Mouse (Mus musculus) gastrocnemius, postnatal 10 days (tissue): ENCODE results near the gene Cldn4. TPM values are rescaled to one million over a fixed set of nuclear protein-coding genes. Genes with fewer than 3 reads are reported as not detected.

Source experiments
- total RNA-seq, 2 experiments: library from RNA; stranded (reverse); gene quantifications; 2 replicates each; pipeline ENCODE4 v1.2.3; 2021

Cldn4 gene
- total RNA-seq, 2 experiments from 2014 or later, result not detected

Other genes with a start within 250 kb of the Cldn4 start
- 100 to 1,000 TPM; 199 to 219 TPM for gene Eln, start 199.6 kb downstream of the Cldn4 start, total RNA-seq
- not detected for gene Tmem270, start 40.2 kb downstream of the Cldn4 start, total RNA-seq
- under 1 TPM in 1 of 2 experiments, not detected in 1; 0.84 TPM for gene Cldn13, start 31.4 kb downstream of the Cldn4 start, total RNA-seq
- gene Mettl27, start 14.6 kb downstream of the Cldn4 start, total RNA-seq, result 1 to 10 TPM; 7.4 to 8.6 TPM
- not detected for gene Cldn3, start 39.3 kb upstream of the Cldn4 start, total RNA-seq
- 10 to 100 TPM; 51.2 to 60.6 TPM for gene Abhd11, start 62.2 kb upstream of the Cldn4 start, total RNA-seq
- gene Stx1a, start 76.5 kb upstream of the Cldn4 start, total RNA-seq, result 1 to 10 TPM; 2.0 to 5.1 TPM
- gene Dnajc30, start 117.3 kb upstream of the Cldn4 start, total RNA-seq, result 10 to 100 TPM; 22.4 to 23.3 TPM
- 10 to 100 TPM; 28.6 to 30.3 TPM for gene Bud23, start 118.0 kb upstream of the Cldn4 start, total RNA-seq
- gene Vps37d, start 131.3 kb upstream of the Cldn4 start, total RNA-seq, result 1 to 10 TPM; 2.3 to 3.0 TPM
- 10 to 100 TPM; 28.4 to 32.5 TPM for gene Mlxipl, start 143.0 kb upstream of the Cldn4 start, total RNA-seq
- 10 to 100 TPM; 13.6 to 16.8 TPM for gene Tbl2, start 202.7 kb upstream of the Cldn4 start, total RNA-seq
- gene Bcl7b, start 221.3 kb upstream of the Cldn4 start, total RNA-seq, result 10 to 100 TPM; 28.4 to 28.9 TPM
- 10 to 100 TPM; 29.0 to 39.2 TPM for gene Baz1b, start 240.3 kb upstream of the Cldn4 start, total RNA-seq